Comparison of ENCODE assay signal across 8 mouse cellular contexts in the genomic region with DNA sequence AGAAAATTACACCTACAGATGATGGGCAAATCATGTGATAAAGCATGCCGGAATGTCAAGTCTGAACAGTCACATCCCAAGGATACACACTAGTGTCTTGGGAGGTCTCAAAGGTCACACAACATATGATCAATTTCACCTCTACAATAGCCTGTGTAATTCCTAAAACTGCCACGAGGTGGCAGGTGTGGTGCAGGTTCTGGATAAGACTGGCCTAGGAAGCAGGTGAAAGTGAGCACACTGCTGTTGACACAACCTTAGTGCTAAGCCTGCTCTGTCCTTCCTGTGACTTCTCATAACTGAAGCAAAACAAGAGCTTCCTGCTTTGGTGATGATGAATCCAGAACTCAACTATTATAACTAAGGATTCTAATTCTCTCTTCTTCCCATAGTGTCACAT.
DNase-seq lines count a peak whose midpoint lies in the region; ATAC-seq and TF ChIP-seq lines count a peak whose summit lies in the region.

No protein-coding gene starts in this region.

- no peaks in the 10 kb centered on the region for H3K36me3 ChIP-seq in forebrain, embryonic 14.5 days (ENCODE audit: control insufficient read depth, insufficient read depth, low read length)

- H3K4me3 ChIP-seq in forebrain, embryonic 14.5 days (ENCODE audit: low read depth, low read length) = no peak overlapping the region
- no peak overlapping the region for H3K4me3 ChIP-seq in left cerebral cortex, adult 2 months

- no peak overlapping the region for H3K27ac ChIP-seq in forebrain, embryonic 14.5 days (ENCODE audit: low read depth, low read length)
- no peak overlapping the region for H3K27ac ChIP-seq in left cerebral cortex, adult 2 months

- H3K9me3 ChIP-seq in forebrain, embryonic 14.5 days (replicated peaks; ENCODE audit: control insufficient read depth, low read length) = no peaks in the 10 kb centered on the region

- H3K4me2 ChIP-seq in forebrain, embryonic 14.5 days (ENCODE audit: low read length) = no peak overlapping the region

- peak; percentile 100 for TF ChIP-seq CTCF in left cerebral cortex, adult 2 months (IDR thresholded peaks at IDR 0.05)

- peak; percentile 70 for DNase-seq in heart, adult 8-10 months (ENCODE audit: low spot score)
- DNase-seq in heart, adult 11 months = no peak
- peak; percentile 63 for DNase-seq in cerebellum, adult 11 months
- peak; percentile 66 for DNase-seq in forebrain, embryonic 14.5 days (ENCODE audit: low spot score)
- peak; percentile 71 for DNase-seq in hindlimb bud, embryonic 11.5 days (ENCODE audit: extremely low spot score, low read depth, low spot score)
- peak; percentile 70 to 74 for DNase-seq in left cerebral cortex, adult 2 months (ENCODE audit: extremely low spot score in 1 of 2, low spot score in 2 of 2)
- peak; percentile 65 for DNase-seq in right cerebral cortex, postnatal 4 days

- peak; percentile 62 for ATAC-seq in forebrain, embryonic 14.5 days
- ATAC-seq in megakaryocyte-erythroid progenitor cell, adult 5-6 weeks (replicated peaks; ENCODE audit: low FRiP score, low TSS enrichment, poor library complexity, severe bottlenecking) = peak; percentile 86

- 39% methylated on average over 2 of the region's 2 CpGs for WGBS in forebrain, embryonic 14.5 days

- H3K4me1 ChIP-seq in forebrain, embryonic 14.5 days (ENCODE audit: control insufficient read depth, insufficient read depth, low read length) = no peaks in the 10 kb centered on the region

- intact Hi-C loops in left cerebral cortex, adult 2 months (cut with DNase I) = loop anchor here (2.0 kb wide), 1 partner anchor 91 kb away; no protein-coding TSS in a partner anchor

- H3K27me3 ChIP-seq in forebrain, embryonic 14.5 days (replicated peaks; ENCODE audit: control insufficient read depth, insufficient read depth, low read length) = no peaks in the 10 kb centered on the region

- H3K9ac ChIP-seq in forebrain, embryonic 14.5 days (ENCODE audit: low read length) = no peak overlapping the region
